Mouse (Mus musculus): ENCODE measurements around the gene Ear1. TPM values are rescaled to one million over a fixed set of nuclear protein-coding genes. Genes with fewer than 3 reads are reported as not detected.
"Not testable (repeated sequence)": the region's sequence is repeated elsewhere in the genome, so short reads cannot be mapped to it uniquely, and the experiment has no call there.

Gene Ear1
- polyA plus RNA-seq, 1 experiment from 2014 or later = not detected

DNA sequence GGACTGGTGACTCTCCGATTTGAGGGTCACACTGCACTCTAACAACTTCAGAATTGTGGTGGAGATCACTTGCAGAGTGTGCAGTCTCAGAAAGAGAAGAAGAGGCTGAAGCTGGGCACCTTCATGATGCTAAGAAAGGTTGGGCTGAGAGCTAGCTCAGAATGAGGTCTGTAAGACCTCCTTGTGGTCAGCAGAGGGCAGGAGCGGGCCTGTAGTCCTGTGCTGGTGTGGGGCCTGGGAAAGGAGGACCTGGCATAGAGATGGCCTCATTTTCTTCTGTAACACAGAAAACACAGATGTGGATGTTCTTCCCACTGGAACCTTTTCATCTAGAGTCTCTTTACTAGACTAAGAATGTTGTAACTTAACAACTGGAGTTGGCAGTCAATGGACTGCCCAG, 53.4 kb downstream of the Ear1 start:
- WGBS = 93% methylated on average over 1 of the region's 2 CpGs
- not testable (repeated sequence) for H3K4me2 ChIP-seq (ENCODE audit: low read length); ATAC-seq; H3K36me3 ChIP-seq (ENCODE audit: control insufficient read depth, insufficient read depth, low read length); H3K9ac ChIP-seq (ENCODE audit: low read length); DNase-seq (ENCODE audit: low spot score); H3K27me3 ChIP-seq (replicated peaks; ENCODE audit: control insufficient read depth, insufficient read depth, low read length); H3K4me1 ChIP-seq (ENCODE audit: control insufficient read depth, insufficient read depth, low read length); H3K9me3 ChIP-seq (replicated peaks; ENCODE audit: control insufficient read depth, low read length); H3K27ac ChIP-seq (ENCODE audit: low read depth, low read length); H3K4me3 ChIP-seq (ENCODE audit: low read depth, low read length)

DNA sequence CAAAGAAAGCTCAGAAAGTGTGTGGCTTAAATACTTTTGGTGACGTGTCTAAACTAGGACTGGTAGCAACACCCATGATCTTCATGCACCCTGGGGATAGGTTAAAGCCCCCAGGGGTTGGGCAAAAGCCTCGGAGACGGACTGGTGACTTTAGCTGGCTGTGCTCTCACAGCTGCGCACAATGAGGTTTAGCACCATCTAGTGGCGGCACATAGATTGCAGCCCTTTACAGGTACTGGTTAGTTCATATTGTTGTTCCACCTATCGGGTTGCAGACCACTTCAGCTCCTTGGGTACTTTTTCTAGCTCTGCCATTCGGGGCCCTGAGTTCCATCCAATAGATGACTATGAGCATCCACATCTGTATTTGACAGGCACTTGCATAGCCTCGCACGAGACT, 62.9 kb downstream of the Ear1 start:
- not testable (repeated sequence) for H3K4me3 ChIP-seq (ENCODE audit: low read depth, low read length); H3K27me3 ChIP-seq (replicated peaks; ENCODE audit: control insufficient read depth, insufficient read depth, low read length); H3K4me2 ChIP-seq (ENCODE audit: low read length); ATAC-seq; H3K27ac ChIP-seq (ENCODE audit: low read depth, low read length); H3K4me1 ChIP-seq (ENCODE audit: control insufficient read depth, insufficient read depth, low read length); H3K9me3 ChIP-seq (replicated peaks; ENCODE audit: control insufficient read depth, low read length); H3K36me3 ChIP-seq (ENCODE audit: control insufficient read depth, insufficient read depth, low read length); H3K9ac ChIP-seq (ENCODE audit: low read length)
- peak; percentile 64 for DNase-seq (ENCODE audit: low spot score)
- WGBS = 69% methylated on average over 4 of the region's 9 CpGs

DNA sequence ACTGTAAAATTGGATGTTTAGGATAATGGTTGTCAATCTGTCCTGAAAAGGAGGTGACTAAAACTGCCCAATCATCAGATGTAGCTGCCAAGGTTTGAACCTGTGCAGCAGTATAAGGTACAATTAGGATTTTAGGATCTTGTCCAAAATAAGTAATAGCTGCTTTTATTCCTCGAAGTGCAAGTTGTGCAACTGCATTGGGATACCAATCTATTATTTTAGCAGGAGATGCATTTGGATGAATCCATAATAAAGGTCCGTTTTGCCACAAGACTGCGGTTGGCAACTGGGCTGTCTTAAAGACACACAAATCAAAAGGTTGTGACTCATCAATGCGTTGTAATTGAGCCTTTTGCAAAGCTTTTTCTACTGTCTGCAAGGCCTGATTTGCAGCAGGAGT, 67.2 kb downstream of the Ear1 start:
- not testable (repeated sequence) for H3K4me2 ChIP-seq (ENCODE audit: low read length); H3K27me3 ChIP-seq (replicated peaks; ENCODE audit: control insufficient read depth, insufficient read depth, low read length); H3K4me3 ChIP-seq (ENCODE audit: low read depth, low read length); DNase-seq (ENCODE audit: low spot score); H3K4me1 ChIP-seq (ENCODE audit: control insufficient read depth, insufficient read depth, low read length); ATAC-seq; H3K27ac ChIP-seq (ENCODE audit: low read depth, low read length); H3K36me3 ChIP-seq (ENCODE audit: control insufficient read depth, insufficient read depth, low read length); H3K9me3 ChIP-seq (replicated peaks; ENCODE audit: control insufficient read depth, low read length); H3K9ac ChIP-seq (ENCODE audit: low read length)
- 82% methylated on average over 3 of the region's 4 CpGs for WGBS

DNA sequence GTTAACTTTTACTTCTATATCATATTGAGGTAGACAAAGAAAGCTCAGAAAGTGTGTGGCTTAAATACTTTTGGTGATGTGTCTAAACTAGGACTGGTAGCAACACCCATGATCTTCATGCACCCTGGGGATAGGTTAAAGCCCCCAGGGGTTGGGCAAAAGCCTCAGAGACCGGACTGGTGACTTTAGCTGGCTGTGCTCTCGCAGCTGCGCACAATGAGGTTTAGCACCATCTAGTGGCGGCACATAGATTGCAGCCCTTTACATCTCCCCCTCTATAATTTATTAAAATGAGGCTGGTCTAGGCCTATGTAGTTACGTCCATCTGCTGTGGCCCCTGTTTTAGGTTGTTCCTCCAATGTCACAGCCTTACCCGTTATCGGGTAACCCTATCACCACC, 70.9 kb downstream of the Ear1 start:
- WGBS = 14% methylated on average over 7 of the region's 7 CpGs
- not testable (repeated sequence) for H3K9me3 ChIP-seq (replicated peaks; ENCODE audit: control insufficient read depth, low read length); H3K4me1 ChIP-seq (ENCODE audit: control insufficient read depth, insufficient read depth, low read length); H3K27me3 ChIP-seq (replicated peaks; ENCODE audit: control insufficient read depth, insufficient read depth, low read length); H3K9ac ChIP-seq (ENCODE audit: low read length); H3K4me3 ChIP-seq (ENCODE audit: low read depth, low read length); H3K4me2 ChIP-seq (ENCODE audit: low read length); ATAC-seq; DNase-seq (ENCODE audit: low spot score); H3K36me3 ChIP-seq (ENCODE audit: control insufficient read depth, insufficient read depth, low read length); H3K27ac ChIP-seq (ENCODE audit: low read depth, low read length)

DNA sequence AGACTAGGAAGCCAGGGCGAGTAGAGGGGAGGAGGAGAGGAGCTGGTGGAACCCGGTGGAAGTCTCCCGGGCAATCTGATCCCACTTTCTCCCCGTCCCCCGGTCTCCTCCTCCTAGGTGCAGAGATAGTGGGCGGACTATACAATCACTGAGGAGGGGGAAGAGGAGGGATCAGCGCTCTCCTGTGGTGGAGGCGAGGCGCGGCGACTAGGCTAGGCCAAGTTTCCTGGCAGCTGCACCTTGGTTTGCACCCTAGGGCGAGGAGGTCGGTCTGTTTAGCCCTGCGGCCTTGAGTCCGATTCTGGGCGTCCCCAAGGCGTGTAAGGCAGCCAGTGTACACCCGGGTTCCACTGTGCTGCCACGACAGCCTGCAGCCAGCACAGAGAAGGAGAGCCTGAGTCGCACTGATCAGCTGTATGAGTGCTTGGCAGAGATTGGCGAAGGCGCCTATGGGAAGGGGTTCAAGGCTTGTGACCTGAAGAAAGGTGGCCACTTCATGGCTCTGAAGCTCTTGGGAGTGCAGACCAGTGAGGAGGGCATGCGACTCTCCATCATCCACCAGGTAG, 78.3 kb downstream of the Ear1 start:
- not testable (repeated sequence) for H3K36me3 ChIP-seq (ENCODE audit: control insufficient read depth, insufficient read depth, low read length); H3K4me3 ChIP-seq (ENCODE audit: low read depth, low read length); H3K27me3 ChIP-seq (replicated peaks; ENCODE audit: control insufficient read depth, insufficient read depth, low read length); H3K4me1 ChIP-seq (ENCODE audit: control insufficient read depth, insufficient read depth, low read length); H3K27ac ChIP-seq (ENCODE audit: low read depth, low read length); H3K9me3 ChIP-seq (replicated peaks; ENCODE audit: control insufficient read depth, low read length); DNase-seq (ENCODE audit: low spot score); H3K9ac ChIP-seq (ENCODE audit: low read length)
- peak; percentile 52; the same call in 1 of the 2 replicates for ATAC-seq
- peak overlapping the region; percentile 34 for H3K4me2 ChIP-seq (ENCODE audit: low read length)
- WGBS = 16% methylated on average over 20 of the region's 23 CpGs

DNA sequence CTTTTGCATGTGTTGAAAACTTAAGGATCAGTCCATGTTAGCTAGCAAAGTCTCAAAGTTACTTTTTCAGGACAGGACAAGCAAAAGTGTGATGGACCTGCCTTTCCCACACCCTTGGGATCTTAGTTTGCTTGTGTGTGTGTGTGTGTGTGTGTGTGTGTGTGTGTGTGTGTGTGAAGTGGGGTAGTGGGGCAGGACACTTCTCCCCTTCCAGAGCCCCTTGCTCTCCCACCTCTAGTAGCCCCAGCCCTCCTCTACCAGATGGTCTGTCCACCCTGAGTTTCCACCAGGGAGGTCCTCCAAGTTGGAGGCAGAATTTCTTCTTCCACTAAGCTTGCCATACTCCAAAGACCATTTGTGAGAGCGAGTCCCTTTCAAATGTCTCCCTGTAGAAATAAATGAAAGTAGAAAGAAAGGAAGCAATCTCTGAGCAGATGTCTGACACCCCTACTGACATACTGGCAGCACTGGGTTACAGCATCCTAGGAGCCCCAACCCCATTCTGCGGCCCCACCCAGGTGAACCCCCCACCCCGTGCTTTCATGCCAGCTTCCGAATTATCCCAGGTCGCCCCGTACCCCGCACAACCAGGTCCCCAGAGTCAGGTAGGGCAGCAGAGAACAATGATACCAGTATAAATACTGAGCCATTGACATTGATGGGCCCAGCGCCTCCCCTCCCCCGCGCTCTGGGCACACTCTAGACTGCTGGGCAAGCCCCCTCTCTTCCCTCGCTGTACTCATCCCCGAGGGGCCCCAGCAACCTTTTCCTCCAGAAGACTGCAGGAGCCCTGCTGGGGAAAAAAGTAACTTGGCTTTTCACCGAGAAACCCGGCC, 79.0 kb downstream of the Ear1 start:
- Histone ChIP-seq H3K9ac (ENCODE audit: low read length) (no peak overlapping the region), H3K4me3 (ENCODE audit: low read depth, low read length) (no peak overlapping the region), H3K27me3 (replicated peaks; ENCODE audit: control insufficient read depth, insufficient read depth, low read length) (no peaks in the 10 kb centered on the region), H3K36me3 (ENCODE audit: control insufficient read depth, insufficient read depth, low read length) (no peaks in the 10 kb centered on the region), H3K27ac (ENCODE audit: low read depth, low read length) (no peak overlapping the region), H3K9me3 (replicated peaks; ENCODE audit: control insufficient read depth, low read length) (no peaks in the 10 kb centered on the region), H3K4me1 (ENCODE audit: control insufficient read depth, insufficient read depth, low read length) (no peaks in the 10 kb centered on the region), H3K4me2 (ENCODE audit: low read length) (peak overlapping the region; percentile 34)
- ATAC-seq (peak; percentile 34; the same call in 1 of the 2 replicates), DNase-seq (ENCODE audit: low spot score) (no peak)
- WGBS = 20% methylated on average over 14 of the region's 14 CpGs

DNA sequence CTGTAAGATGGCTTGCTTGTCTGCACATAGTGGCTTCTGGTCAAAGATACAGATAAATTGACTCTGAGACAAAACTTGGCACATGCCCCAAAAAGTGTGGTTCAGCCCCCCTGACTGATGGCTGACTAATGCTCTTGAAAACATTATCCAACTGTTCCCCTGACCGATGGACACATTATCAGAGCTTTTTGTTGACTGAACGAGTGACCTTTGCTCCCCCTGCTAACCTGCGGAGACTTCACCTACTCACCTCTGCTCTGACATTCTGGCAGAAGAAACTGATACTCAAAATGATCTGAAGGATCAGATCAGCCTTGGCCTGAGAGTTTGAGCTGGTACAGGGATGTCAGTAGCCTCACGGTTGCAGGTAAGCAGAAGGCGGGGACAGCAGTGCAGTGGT, 81.5 kb downstream of the Ear1 start:
- not testable (repeated sequence) for H3K27ac ChIP-seq (ENCODE audit: low read depth, low read length); H3K9ac ChIP-seq (ENCODE audit: low read length); H3K4me2 ChIP-seq (ENCODE audit: low read length); H3K36me3 ChIP-seq (ENCODE audit: control insufficient read depth, insufficient read depth, low read length); H3K4me3 ChIP-seq (ENCODE audit: low read depth, low read length); H3K27me3 ChIP-seq (replicated peaks; ENCODE audit: control insufficient read depth, insufficient read depth, low read length); ATAC-seq; H3K4me1 ChIP-seq (ENCODE audit: control insufficient read depth, insufficient read depth, low read length); DNase-seq (ENCODE audit: low spot score); H3K9me3 ChIP-seq (replicated peaks; ENCODE audit: control insufficient read depth, low read length)
- 91% methylated on average over 5 of the region's 5 CpGs for WGBS

DNA sequence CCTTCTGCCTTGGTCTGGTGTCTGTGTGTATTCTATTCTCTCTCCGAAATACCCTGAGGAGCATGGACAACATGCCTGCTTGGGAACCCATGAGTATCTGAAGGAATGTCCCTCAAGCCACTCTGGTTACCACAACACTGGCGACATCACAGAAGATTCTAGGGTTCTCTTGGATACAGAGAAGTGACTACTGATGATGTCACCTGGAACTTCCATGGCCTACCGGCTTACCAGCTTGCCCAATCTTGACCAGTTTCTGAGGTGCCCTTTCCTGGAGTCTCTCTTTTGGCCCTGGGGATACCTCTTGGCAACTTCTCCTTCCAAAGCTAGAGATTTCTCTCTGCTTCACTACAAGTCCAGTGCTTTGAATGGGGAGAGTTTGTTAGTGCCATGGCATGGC, 90.7 kb downstream of the Ear1 start, which contains the start of gene Gm8180:
TSS of gene Gm8180 (minus strand) at position 101 of the 400 bp plus-strand sequence.
- H3K27me3 ChIP-seq (replicated peaks; ENCODE audit: control insufficient read depth, insufficient read depth, low read length); H3K9me3 ChIP-seq (replicated peaks; ENCODE audit: control insufficient read depth, low read length); DNase-seq (ENCODE audit: low spot score); H3K36me3 ChIP-seq (ENCODE audit: control insufficient read depth, insufficient read depth, low read length); H3K4me3 ChIP-seq (ENCODE audit: low read depth, low read length); H3K4me2 ChIP-seq (ENCODE audit: low read length); H3K4me1 ChIP-seq (ENCODE audit: control insufficient read depth, insufficient read depth, low read length); H3K9ac ChIP-seq (ENCODE audit: low read length); H3K27ac ChIP-seq (ENCODE audit: low read depth, low read length); ATAC-seq: not testable (repeated sequence)
- WGBS = 95% methylated on average over 3 of the region's 3 CpGs

Data from forebrain, embryonic 14.5 days (tissue).